Mouse (Mus musculus) ES-CJ7 (cell line): ENCODE results near the gene Nsl1.
"Not testable (repeated sequence)": the region's sequence is repeated elsewhere in the genome, so short reads cannot be mapped to it uniquely, and the experiment has no call there.

Source experiments
- DNase-seq: peaks from one replicate; pipeline ENCODE4 v3.0.0; 2011; ENCODE audit warnings: low read depth, low spot score

Gene Nsl1

DNA sequence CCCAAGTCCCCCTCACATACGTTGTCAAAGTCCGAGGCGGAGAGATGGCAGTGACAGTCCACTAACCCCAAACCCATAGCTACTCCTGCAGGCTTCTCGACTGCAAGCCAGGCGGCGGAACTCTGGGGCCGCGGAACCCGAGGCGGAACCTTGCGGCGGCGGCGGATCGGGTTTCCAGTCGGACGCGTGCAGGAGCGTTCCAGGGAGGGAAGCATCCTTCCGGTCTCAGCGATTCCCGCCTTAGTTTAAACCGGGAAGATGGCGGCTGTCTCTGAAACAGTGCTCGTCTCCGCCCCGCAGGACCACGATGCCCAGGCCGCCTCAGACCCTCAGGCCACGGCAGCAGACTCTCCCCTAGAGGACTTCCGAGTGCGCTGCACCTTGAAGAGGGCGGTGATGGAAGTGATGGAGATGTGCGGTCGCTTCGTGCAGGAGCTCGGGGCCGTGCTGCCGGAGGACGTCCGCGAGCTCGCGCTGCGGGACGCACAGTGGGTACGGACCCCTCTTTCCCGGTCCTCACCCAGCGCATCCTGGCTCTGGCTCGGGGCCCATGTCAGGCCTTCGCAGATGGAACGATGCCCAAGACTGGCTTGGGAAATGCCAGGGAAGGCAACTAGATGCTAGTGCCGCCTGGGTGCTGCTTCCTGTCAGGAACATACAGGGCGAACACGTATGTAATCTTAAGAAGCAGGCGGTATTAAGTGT is at the start of gene Nsl1, which contains the start of gene Tatdn3:
TSS of gene Nsl1 (plus strand) at position 232 of the 705 bp plus-strand sequence.
TSS of gene Tatdn3 (minus strand) at position 152 of the 705 bp plus-strand sequence.
- peak; percentile 91 for DNase-seq

GRCm38 (mm10) chr1:191014271-191014670 is 48.5 kb upstream of the Nsl1 start:
- DNase-seq = peak; percentile 70

GRCm38 (mm10) chr1:191019803-191020202 is 43.0 kb upstream of the Nsl1 start:
- no peak for DNase-seq

- no peak for DNase-seq
Observed at GRCm38 (mm10) chr1:191020217-191020924, 42.4 kb upstream of the Nsl1 start.

DNA sequence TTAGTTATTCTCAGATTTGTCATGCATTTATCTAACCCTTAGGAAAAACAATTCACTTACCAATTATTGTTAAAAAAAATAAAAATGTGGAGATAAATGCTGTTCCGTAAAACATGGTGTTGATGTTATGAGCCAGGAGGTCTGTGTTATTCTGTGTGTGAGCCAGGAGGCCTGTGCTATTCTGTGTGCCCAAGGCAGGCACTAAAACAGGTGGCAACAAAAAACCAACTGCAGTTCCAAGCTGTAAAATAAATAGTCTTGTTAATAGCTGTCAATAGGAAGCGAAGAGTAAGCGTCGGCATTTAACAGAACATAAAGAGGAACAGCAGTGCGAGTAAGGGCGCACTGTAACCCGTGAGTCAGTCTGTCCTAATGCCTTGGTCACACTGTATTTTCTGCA is 41.8 kb upstream of the Nsl1 start:
- no peak for DNase-seq

DNA sequence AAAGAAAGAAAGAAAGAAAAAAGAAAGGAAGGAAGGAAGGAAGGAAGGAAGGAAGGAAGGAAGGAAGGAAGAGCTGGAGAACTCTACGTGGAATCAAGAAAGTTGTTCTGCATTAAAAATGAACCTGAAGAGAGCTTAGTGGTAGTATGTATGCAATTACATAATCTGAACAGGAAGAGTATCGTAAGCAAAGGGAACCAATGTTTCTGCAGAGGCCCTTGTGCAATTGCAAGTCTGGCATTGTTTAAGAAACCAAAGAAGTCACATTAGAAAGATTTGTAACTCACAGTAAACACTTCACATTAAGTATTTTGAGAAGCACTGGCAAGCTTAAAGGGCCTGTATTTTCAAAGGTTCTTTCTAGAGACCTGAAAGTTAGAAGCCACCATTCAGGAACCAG is 39.7 kb upstream of the Nsl1 start:
- DNase-seq = no peak

DNA sequence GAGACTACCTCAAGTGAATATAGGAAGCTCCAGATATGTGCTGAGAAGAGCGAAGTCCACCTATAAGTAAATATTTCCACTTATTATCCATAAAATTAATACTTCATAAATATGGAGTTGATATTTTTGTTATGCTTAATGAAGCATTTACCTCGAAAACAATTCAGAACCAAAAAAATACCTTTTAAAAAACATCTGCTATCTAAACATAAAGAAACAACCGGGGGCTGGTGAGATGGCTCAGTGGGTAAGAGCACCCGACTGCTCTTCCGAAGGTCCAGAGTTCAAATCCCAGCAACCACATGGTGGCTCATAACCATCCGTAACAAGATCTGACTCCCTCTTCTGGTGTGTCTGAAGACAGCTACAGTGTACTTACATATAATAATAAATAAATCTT is 39.0 kb upstream of the Nsl1 start:
- not testable (repeated sequence) for DNase-seq

GRCm38 (mm10) chr1:191025016-191026012 is 37.5 kb upstream of the Nsl1 start:
- peak; percentile 32 for DNase-seq

- DNase-seq = peak; percentile 100
Observed at GRCm38 (mm10) chr1:191026021-191026713, 36.6 kb upstream of the Nsl1 start, which contains the start of gene Flvcr1. Gene Flvcr1, minus strand, starts transcription at chr1:191026158.

- DNase-seq = peak; percentile 64
Observed at GRCm38 (mm10) chr1:191030182-191030581, 32.6 kb upstream of the Nsl1 start.

DNA sequence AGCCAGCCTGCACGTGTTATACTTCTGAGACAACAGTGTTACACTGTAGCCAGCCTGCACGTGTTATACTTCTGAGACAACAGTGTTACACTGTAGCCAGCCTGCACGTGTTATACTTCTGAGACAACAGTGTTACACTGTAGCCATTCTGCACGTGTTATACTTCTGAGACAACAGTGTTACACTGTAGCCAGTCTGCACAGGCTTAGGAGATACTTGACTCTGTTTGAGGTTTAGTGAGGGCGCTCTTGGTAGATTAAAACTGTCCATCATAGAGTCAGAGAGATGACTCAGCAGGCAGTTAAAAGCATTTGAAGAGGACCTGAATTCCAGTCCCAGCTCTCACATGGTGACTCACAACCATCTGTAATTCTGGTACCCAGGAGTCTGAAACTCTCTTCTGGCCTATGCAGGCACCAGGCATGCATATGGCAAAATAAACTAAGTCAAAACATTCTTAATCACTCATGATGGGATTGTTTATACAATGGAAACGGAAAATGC is 31.8 kb upstream of the Nsl1 start:
- not testable (repeated sequence) for DNase-seq

DNA sequence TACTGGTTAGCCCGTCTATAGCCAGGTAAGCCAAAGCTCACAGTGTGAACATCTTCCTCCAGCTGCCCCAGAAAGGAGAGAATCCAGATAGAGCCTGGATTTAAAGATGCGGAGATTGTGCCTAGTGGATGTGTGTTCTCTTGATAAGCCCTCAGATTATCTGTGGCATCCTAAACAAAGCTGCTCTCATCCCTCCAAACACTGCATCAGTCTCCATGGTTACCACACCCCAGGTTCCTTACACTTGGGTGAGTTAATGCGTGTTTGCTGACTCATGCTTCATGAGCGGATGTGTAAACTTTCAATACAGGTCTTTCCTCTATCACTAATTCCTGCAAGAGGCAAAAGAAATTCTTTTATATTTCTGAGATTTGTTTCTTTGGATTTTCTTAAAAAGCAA is 27.2 kb upstream of the Nsl1 start:
- DNase-seq = peak; percentile 74

DNA sequence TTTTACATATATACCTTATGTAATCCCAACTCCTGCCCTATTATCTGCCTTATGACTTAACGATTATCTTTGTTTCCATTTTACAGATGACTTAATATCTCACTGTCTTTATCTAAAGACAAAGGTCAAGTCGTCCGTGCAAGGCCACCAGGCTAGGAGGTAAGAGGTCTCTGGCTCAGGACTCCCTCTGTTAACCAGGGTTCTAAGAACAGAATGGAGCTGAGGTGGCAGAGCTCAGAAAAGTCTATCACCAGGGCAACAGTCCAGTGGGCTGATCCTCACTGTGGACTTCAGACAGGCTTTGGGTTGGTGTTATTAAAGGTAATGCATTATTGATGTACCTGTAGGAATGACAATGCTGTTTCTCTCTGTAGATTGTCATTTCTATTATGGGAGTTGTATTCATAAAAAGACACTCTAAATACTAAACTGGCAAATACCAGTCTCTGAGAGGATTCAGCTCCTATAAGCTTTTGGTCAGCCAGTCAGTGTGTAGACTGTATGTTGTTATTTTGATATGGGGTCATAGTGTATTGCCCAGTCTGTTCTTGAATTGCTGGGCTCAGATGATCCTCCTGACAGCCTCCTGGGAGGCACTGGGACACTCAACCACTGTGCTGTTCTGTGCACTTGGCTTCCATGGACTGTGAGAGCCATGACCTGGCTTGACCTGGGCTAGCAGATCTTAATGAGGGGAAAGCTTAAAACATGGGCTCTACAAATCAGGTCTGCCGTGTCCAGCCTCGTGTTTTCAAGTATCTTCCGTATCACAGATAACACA is 26.1 kb upstream of the Nsl1 start, which contains the start of gene Spata45:
TSS of gene Spata45 (plus strand) at position 86 of the 781 bp plus-strand sequence.
- no peak for DNase-seq

DNA sequence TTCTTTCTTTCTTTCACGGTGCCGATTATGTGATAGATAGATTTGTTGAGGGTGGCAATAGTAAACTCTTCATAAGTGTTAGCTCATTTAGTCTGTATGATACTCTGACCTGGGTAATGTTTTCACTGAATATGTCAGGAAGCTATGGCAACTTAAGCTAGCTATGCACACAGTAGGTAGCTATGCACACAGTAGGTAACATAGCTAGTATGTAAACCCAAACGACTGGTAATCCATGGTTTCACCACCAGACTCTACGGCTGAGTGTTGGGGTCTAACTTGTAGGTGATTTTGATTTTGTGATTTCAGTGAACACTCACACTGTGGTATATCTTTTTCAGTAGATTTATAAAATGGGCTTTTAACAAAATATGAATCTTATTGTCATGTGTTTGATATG is 24.8 kb upstream of the Nsl1 start:
- DNase-seq = no peak

DNA sequence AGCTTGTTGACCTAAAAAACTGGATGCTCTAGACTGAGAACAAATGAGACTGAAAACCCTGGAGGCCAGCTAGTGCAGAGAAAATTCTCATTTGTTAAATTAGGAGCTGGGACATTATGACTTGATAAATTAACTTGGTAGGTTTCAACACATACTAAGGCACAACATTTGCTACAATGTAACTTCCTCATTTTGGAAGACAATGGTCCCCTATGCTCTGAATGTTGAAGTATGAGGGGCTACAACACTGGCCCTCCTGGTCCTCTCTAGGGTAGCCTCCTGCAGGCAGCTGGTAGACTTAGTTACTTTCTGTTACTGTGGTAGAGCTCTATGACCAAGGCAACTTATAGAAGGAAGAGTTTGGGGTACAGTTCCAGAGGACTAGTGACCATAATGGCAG is 21.5 kb upstream of the Nsl1 start:
- DNase-seq = no peak

- no peak for DNase-seq
Observed at GRCm38 (mm10) chr1:191042106-191042505, 20.7 kb upstream of the Nsl1 start.

DNA sequence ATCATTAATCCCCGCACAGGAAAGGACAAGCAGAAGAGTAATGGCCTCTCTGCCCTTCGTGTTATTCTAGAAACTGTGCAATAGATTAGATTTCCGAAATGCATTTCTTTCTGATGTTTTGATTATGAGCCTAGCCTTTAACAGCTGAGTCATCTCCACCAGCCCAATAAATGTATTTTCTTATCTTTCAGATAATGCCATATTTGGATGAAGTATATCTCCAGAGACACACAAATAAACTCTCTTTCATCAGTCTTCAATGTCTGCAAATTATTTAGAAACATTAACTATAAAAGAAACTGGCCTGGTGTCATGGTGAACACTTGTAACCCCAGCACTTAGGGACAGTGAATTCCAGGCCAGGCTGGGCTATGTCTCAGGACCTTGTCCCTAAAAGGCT is 20.1 kb upstream of the Nsl1 start:
- no peak for DNase-seq

GRCm38 (mm10) chr1:191045264-191045663 is 17.5 kb upstream of the Nsl1 start:
- DNase-seq = no peak

DNA sequence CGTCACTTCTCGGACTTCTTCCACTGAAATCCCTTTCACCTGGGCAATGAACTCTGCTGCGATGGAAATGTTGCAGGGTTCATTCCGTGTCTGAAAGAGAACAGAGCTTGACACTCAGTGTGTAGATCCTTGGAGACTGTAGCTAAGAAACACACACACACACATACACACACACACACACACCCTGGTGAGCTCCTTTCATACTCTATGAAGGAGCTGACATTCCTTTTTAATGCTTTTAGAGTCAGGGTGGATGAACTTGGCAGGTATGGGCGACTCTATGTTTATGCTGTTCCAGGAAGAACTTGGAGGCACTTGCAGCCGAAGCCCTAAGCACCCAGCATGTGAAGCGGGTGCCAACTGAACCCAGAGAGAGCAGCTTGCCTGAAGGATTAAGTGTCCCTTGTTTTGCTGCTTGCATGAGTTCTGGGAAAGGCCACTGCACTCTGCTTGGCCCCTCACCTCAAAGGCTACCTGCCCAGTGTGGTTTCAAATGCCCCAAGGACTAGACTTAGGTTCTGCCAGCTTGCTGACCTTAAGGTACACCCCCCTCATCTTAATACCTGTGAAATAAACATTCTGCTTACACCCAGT is 16.5 kb upstream of the Nsl1 start:
- no peak for DNase-seq

GRCm38 (mm10) chr1:191053555-191053954 is 9.3 kb upstream of the Nsl1 start:
- no peak for DNase-seq
